Mouse (Mus musculus): ENCODE results near the gene S100pbp. TPM values are rescaled to one million over a fixed set of nuclear protein-coding genes. Genes with fewer than 3 reads are reported as not detected.

Gene S100pbp
- polyA plus RNA-seq, 1 experiment from 2014 or later = 24.4 TPM

DNA sequence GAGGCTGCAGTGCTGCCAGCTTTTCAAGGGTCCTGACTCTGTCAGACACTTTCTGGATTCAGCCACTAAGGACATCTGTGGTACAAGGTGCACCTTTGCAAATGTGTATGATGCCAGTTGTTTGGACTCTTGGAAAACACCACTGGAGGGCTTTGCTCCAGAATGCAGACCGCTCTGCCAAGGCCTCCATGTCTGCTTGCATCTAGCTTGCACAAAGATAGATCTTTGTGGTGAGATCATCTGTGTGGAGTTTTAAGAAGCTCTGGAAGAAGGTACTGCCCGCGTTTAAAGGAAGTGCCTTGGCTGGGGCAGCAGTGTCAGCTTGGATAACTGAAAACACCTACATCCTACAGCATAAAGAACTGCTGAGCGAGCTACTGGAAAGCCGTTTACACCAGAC, 46.0 kb downstream of the S100pbp start:
- Histone ChIP-seq H3K36me3 (replicated peaks) (no peaks in the 10 kb centered on the region), H3K27me3 (replicated peaks) (no peaks in the 10 kb centered on the region), H3K9ac (no peak overlapping the region), H3K4me2 (no peak overlapping the region), H3K4me3 (no peak overlapping the region), H3K9me3 (no peaks in the 10 kb centered on the region), H3K4me1 (peaks cover 29% of the 10 kb centered on the region), H3K27ac (no peak overlapping the region)
- 88% methylated on average over 5 of the region's 5 CpGs for WGBS
- no peak for ATAC-seq (replicated peaks)

DNA sequence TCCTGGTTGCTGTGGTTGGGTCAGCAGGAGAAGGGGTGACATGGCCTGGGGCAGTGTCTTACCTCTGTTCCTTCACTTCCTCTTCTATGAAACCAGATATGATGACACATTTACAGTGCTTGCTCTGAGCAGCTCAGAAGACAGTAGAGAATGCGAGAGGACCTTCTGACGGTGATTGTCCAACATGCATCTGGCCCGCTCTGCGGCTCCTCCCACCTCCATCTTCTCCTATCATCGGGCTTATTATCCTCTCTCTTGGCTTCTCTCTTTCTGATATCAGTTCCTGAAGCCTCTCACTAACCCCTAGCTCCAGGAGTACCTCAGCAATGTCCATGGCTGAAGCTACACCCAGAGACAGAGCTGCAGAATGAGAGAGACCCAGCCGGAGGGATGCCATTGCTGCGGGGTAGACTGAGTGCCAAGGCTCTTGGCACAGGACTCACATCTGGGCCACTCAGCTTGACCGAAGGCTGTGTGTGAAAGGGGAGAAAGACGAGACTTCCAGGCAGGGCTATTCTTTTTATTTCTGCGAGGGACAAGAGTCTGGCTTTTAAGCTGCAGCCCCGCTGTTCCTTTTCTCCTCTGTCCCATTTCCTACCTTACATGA, 47.0 kb downstream of the S100pbp start:
- Histone ChIP-seq H3K4me3 (no peak overlapping the region), H3K36me3 (replicated peaks) (no peaks in the 10 kb centered on the region), H3K4me1 (peaks cover 29% of the 10 kb centered on the region), H3K9me3 (no peaks in the 10 kb centered on the region), H3K27me3 (replicated peaks) (peaks cover 5% of the 10 kb centered on the region), H3K4me2 (no peak overlapping the region), H3K9ac (no peak overlapping the region), H3K27ac (no peak overlapping the region)
- ATAC-seq (replicated peaks) = no peak
- 79% methylated on average over 11 of the region's 11 CpGs for WGBS

DNA sequence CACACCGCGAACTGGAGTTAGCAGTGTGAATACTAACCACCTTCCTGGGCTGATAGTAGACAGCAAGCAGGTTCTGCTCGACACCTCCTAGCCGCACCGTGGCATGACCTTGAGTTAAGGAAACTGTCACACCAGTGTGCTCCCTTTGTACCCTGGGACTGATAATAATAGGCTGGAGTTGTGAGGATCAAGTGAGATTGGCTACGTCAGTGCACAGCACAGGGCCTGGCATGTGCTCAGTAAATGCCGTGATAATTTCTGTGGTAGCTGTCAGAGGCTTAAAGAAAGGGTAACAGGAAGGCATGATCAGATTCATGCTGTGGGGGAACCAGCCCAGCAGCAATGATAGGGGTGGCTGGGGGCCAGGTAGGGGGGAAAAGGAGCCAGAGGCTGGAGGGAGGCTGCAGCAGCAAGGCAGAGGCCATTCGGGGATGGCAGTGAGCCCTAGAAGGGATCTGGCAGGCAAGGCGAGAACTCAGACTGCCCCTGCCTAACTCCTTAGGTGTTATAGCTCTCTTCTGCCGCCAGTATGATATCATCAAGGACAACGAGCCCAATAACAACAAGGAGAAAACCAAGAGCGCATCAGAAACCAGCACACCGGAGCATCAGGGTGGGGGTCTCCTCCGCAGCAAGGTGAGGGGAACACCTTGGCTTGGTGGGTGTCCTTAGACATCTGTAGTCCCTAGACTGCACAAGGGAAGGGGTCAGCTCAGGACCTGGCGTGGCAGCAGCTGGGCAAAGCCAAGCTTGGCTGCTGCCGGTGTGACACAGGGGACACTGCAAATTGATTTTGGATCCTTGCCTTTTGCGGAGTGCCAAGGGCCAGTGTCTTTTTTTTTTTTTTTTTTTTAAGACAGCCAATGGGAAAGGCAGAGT, 47.7 kb downstream of the S100pbp start:
- WGBS = 68% methylated on average over 17 of the region's 17 CpGs
- no peak overlapping the region for H3K4me3 ChIP-seq
- no peak for ATAC-seq (replicated peaks)
- H3K4me1 ChIP-seq = peaks cover 36% of the 10 kb centered on the region
- peaks cover 11% of the 10 kb centered on the region for H3K27me3 ChIP-seq (replicated peaks)
- H3K9ac ChIP-seq = no peak overlapping the region
- no peak overlapping the region for H3K4me2 ChIP-seq
- no peaks in the 10 kb centered on the region for H3K9me3 ChIP-seq
- H3K27ac ChIP-seq = peak overlapping the region; percentile 30; the same call in 1 of the 2 replicates
- no peaks in the 10 kb centered on the region for H3K36me3 ChIP-seq (replicated peaks)

DNA sequence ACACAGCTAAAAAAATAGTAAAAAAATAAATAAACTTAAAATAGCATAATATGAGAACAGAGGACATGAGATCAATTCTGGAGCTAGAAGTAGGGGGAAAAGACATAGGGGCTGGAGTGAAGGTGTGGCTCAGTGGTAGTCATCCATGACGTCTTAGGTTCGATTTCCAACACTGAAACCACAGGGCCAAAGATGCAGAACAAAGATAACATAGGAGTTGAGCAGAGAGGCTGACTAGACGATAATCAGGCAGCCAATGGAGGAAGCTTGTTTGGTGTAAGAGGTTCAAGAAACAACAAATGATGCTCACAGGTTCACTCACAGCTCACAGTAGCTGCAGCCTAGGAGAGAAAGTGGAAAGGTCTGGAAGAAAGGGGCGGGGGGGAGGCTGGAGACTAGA, 48.7 kb downstream of the S100pbp start:
- no peak for ATAC-seq (replicated peaks)
- Histone ChIP-seq H3K4me2 (no peak overlapping the region), H3K9me3 (no peaks in the 10 kb centered on the region), H3K36me3 (replicated peaks) (no peaks in the 10 kb centered on the region), H3K9ac (no peak overlapping the region), H3K27ac (no peak overlapping the region), H3K4me3 (no peak overlapping the region), H3K27me3 (replicated peaks) (peaks cover 14% of the 10 kb centered on the region), H3K4me1 (peaks cover 42% of the 10 kb centered on the region)
- WGBS = 87% methylated on average over 4 of the region's 4 CpGs

DNA sequence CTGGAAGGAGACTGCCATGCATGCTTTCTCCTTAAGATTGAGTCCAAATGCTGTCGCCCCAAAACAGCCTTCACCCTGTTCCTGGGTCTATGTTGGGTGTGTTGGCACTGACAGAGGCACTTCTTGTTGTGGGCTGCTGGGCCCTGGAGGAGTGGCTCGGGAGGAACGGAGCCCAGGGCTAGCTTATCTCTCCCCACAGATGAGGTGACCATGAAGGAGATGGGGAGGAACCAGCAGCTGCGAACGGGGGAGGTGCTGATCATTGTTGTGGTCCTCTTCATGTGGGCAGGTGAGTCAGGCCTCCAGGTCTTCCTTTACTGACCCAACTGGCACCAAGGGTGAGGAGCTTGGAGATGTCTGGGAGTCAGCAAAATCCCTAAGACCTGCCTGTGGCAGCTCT, 49.9 kb downstream of the S100pbp start:
- H3K36me3 ChIP-seq (replicated peaks) = no peaks in the 10 kb centered on the region
- no peak overlapping the region for H3K27ac ChIP-seq
- H3K4me3 ChIP-seq = no peak overlapping the region
- H3K4me2 ChIP-seq = no peak overlapping the region
- WGBS = 87% methylated on average over 5 of the region's 5 CpGs
- no peak for ATAC-seq (replicated peaks)
- no peak overlapping the region for H3K9ac ChIP-seq
- peaks cover 21% of the 10 kb centered on the region for H3K27me3 ChIP-seq (replicated peaks)
- no peaks in the 10 kb centered on the region for H3K9me3 ChIP-seq
- peaks cover 35% of the 10 kb centered on the region for H3K4me1 ChIP-seq

DNA sequence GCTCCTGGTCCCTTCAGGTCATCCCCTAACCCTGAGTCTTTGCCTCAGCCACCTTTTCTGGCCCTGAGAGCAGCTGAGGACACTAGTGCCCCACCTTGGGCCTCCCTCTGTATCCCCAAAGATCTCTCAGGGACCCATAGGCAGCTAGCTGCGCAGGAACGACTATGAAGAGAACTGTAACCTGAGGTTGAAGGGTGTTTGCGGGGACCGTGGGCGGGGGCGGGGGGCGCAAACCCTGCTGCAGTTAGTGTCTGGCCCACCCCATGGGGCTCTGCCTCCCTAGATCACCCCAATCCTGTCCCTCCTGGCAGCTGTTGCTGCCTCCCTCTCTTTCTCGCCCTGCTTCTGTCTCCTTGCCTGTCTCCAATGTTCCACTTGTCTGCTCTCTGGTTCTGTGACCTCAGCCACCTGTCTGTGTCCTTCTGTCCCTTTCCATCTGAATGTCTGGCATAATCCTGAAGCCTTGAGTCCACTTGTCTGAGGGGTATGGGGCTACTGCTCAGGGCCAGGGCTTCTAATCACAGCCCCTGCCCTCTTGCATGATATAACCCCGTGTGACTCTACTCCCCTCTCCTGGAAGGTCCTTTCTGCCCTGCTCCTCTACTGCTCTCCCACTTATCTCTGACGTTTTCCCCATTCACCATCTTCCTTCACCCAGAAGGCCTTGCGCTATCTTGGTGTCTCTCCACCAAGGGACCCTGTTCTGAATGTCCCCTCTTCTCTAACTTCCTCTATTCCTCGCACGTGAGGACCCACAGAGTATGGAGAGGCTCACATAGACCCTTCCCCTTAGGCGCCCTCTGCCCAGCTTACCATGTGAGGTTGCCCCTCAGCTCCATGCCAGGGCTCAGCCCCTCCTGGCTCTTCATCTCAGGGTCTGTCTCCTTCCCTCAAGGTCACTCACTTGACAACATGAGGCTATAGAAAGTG, 51.9 kb downstream of the S100pbp start:
- WGBS = 44% methylated on average over 14 of the region's 14 CpGs
- no peak for ATAC-seq (replicated peaks)

DNA sequence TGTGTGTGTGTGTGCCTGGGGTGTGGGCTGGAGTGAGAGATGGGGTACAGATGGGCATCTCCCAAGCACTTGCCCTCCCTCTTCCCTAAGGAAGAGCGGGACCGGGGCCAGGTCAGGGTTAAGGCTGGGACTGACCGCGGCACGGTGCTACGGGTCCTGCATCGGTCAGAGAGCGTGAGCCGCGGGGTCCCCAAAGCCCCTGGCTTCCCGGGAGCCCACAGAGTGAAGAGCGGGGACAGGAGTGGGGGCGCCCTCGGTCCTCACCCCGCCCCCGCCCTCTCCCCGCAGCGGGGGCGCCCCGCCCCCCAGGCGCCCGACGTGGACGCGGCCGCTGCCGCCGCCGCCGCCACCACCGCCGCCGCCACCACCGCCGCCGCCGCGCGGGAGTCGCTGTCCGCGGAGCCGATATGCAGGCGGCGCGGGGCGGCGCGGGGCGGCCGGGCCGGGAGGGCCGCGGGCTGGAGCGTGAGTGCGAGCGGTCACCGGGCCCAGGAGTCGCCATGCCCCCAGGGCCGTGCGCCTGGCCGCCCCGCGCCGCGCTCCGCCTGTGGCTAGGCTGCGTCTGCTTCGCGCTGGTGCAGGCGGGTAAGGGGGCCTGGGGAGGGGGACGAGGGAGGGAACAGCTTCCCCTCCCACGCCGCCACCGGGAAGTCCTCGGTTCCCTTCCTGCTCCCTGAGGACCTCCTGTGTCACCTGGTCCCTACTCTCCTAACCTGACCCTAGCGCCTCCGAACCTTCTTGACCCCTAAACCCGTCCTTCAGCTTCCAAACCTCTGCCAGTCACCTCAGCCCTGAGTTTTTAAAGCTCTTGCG, 52.7 kb downstream of the S100pbp start, which contains the start of gene Fndc5:
Gene Fndc5, plus strand, starts transcription at position 421 of the 813 bp plus-strand sequence.
- H3K27ac ChIP-seq = no peak within 1 kb of the TSS
- peaks cover 24% of the 10 kb centered on the region for H3K27me3 ChIP-seq (replicated peaks)
- peak within 1 kb of the TSS; percentile 67 for H3K9ac ChIP-seq
- peak; percentile 32 for ATAC-seq (replicated peaks)
- peak within 1 kb of the TSS; percentile 96 for H3K4me2 ChIP-seq
- H3K9me3 ChIP-seq = no peaks in the 10 kb centered on the region
- peaks cover 22% of the 10 kb centered on the region for H3K4me1 ChIP-seq
- no peaks in the 10 kb centered on the region for H3K36me3 ChIP-seq (replicated peaks)
- H3K4me3 ChIP-seq = peak within 1 kb of the TSS; percentile 57
- WGBS = under 1% methylated on average over 18 of the region's 80 CpGs

More for the DNA sequence above, 51.9 kb downstream of the S100pbp start:
- H3K4me1 ChIP-seq = peaks cover 28% of the 10 kb centered on the region
- no peak overlapping the region for H3K27ac ChIP-seq
- no peaks in the 10 kb centered on the region for H3K36me3 ChIP-seq (replicated peaks)
- H3K9ac ChIP-seq = peak overlapping the region; percentile 67; the same call in 1 of the 2 replicates
- H3K27me3 ChIP-seq (replicated peaks) = peaks cover 22% of the 10 kb centered on the region
- H3K4me3 ChIP-seq = peak overlapping the region; percentile 57
- peak overlapping the region; percentile 96 for H3K4me2 ChIP-seq
- no peaks in the 10 kb centered on the region for H3K9me3 ChIP-seq

DNA sequence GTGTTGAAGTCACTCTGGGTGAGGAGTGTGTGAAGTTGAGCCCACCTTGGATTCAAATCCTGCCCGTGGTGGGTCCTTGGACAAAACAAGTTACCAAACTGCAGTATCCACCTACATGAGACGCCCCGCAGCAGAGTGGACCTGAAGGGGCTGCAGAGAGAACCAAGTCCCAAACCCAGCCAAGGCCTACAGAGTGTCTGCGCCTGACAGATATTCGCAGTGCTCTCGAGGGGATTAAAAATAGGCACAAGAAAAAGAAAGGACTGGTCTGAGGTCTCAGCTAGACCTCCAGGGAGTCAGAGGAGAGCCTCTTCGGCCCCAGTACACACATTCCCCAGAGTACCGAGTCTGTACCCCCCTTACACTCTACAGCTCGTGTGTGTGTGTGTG, 53.3 kb downstream of the S100pbp start:
- ATAC-seq (replicated peaks) = no peak; the same call in 1 of the 2 replicates
- 33% methylated on average over 9 of the region's 9 CpGs for WGBS

DNA sequence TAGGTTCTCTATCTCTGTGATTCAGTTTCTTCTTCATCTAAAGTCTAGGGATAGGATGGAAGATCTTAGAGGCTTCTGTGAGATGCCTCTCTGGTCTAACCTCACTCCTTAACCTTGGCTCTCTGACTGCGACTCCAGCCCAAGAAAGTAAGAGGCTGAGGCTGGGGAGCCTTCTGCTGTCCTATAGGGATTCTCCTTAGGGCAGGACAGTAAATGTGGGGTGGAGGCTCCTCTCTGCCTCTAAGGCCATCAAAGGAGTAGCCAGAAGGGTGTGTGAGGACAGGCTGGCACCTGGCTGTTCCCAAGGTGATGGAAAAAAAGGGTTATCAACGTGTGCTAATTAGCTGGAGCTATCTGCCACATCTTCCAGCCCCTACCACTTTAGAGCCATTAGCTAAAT, 53.9 kb downstream of the S100pbp start:
- 57% methylated on average over 2 of the region's 2 CpGs for WGBS
- Histone ChIP-seq H3K36me3 (replicated peaks) (no peaks in the 10 kb centered on the region), H3K9ac (no peak overlapping the region), H3K9me3 (no peaks in the 10 kb centered on the region), H3K27ac (no peak overlapping the region), H3K4me1 (peaks cover 17% of the 10 kb centered on the region), H3K4me3 (no peak overlapping the region), H3K4me2 (no peak overlapping the region), H3K27me3 (replicated peaks) (peaks cover 24% of the 10 kb centered on the region)
- no peak for ATAC-seq (replicated peaks)

More for the DNA sequence above, 53.3 kb downstream of the S100pbp start:
- peak overlapping the region; percentile 96 for H3K4me2 ChIP-seq
- peak overlapping the region; percentile 57 for H3K4me3 ChIP-seq
- no peak overlapping the region for H3K27ac ChIP-seq
- H3K9ac ChIP-seq = peak overlapping the region; percentile 67
- H3K27me3 ChIP-seq (replicated peaks) = peaks cover 24% of the 10 kb centered on the region
- H3K4me1 ChIP-seq = peaks cover 17% of the 10 kb centered on the region
- H3K9me3 ChIP-seq = no peaks in the 10 kb centered on the region
- H3K36me3 ChIP-seq (replicated peaks) = no peaks in the 10 kb centered on the region

DNA sequence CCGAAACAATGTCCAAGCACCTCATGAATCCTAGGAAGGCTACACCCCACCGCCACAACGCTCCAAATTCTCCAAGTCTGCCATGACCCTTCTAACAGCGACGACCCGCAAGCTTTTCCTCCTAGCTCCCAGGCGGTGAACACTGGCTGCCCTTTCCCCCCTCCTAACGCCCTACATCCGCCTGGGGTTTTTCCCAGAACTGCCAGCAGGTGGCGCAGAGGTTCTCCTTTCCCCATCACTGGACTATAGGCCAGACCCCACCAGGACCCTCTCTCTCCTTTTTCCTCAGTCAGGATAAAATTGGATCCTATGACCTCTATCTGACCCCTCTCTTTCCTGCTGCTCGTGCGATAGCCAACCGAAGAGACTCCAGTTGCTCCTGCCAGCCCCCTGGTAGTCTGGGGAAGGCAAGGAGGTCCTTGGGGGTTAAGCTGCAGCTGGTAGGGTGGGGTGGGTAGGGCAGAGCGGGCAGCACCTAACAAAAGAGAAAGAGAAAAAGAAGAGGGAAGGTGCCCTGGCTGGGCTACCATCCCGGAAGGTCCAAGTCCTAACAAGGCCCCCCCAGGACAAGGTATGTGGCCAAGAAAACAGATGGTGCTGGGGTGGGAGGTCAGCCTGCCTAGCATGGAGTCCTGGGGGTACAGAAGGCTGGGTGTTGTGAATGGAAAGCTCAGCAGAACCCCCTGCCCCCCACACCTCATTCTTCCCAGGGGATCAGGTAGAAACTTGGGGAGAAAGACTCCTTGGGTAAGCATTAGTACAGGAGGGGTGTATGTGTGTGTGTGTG, 54.5 kb downstream of the S100pbp start:
- WGBS = 12% methylated on average over 15 of the region's 15 CpGs
- Histone ChIP-seq H3K27me3 (replicated peaks) (peaks cover 24% of the 10 kb centered on the region), H3K4me1 (peaks cover 23% of the 10 kb centered on the region), H3K4me3 (no peak overlapping the region), H3K9ac (no peak overlapping the region), H3K4me2 (peak overlapping the region; percentile 32; the same call in 1 of the 2 replicates), H3K9me3 (no peaks in the 10 kb centered on the region), H3K36me3 (replicated peaks) (no peaks in the 10 kb centered on the region), H3K27ac (no peak overlapping the region)
- no peak for ATAC-seq (replicated peaks)

Measured in midbrain, embryonic 15.5 days (tissue).